11 mouse cellular contexts compared by ENCODE assay signal in the genomic region with DNA sequence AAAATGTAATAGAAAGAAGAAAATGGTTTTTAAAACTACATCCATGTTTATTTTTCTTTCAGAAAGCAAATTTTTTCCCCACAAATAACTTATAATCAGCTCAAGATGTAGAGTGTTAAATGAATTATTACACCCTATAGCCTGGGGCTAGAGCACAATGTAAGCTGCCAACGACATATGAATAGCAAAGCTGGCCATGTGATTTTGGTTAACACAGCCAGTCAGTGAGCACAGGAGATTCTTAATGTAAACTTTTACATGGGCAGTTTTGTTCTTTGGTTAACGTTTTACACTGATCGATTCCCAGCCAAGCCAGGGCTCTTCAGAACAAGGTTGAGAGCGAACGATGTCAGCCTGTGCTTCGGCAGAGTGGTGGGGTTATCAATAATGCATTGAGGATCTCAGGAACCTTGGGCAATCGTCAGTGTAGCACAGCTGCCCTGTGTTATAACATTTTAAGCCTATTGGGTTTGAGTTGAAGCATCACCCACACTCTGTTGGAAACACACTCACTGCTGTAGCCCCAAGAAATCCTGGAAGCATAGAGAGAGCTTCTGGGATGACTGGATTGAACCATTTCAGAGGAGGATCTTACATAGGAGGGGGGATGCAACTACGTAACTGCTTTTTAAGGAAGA.
DNase-seq lines count a peak whose midpoint lies in the region; ATAC-seq and TF ChIP-seq lines count a peak whose summit lies in the region.
"Had no signal": no experiment of that assay in that cellular context is flagged by ENCODE, and none has a peak within 500 bp of the region (broad histone marks: within the 10 kb centered on the region; RNA-seq: fewer than 3 reads in every experiment).

No protein-coding gene starts in this region.

- H3K9ac ChIP-seq in liver, embryonic 12.5 days = no peak overlapping the region
- peak overlapping the region; percentile 49 for H3K9ac ChIP-seq in neural tube, embryonic 13.5 days

- H3K27me3 ChIP-seq in hindbrain, embryonic 10.5 days (ENCODE audit: insufficient read depth, poor library complexity, severe bottlenecking) = no peaks in the 10 kb centered on the region
- no peaks in the 10 kb centered on the region for H3K27me3 ChIP-seq in liver, embryonic 12.5 days (replicated peaks)
- no peaks in the 10 kb centered on the region for H3K27me3 ChIP-seq in neural tube, embryonic 13.5 days

- 37% methylated on average over 8 of the region's 8 CpGs for WGBS in hindbrain, embryonic 10.5 days
- 54% methylated on average over 8 of the region's 8 CpGs for WGBS in liver, embryonic 12.5 days (ENCODE audit: insufficient replicate concordance)
- WGBS in neural tube, embryonic 13.5 days = 15% methylated on average over 8 of the region's 8 CpGs

- DNase-seq in layer of hippocampus, adult 2 months (ENCODE audit: low spot score in 2 of 2) = no peak
- no peak for DNase-seq in layer of hippocampus, adult 11-12 months (ENCODE audit: low spot score)
- DNase-seq in hindbrain, embryonic 10.5 days (ENCODE audit: low spot score) = peak; percentile 43
- DNase-seq in adrenal gland, adult (ENCODE audit: inconsistent age in 2 of 2, low spot score in 1 of 2) = no peak
- DNase-seq in thymus, postnatal 14 days = no peak
- DNase-seq in Muller cell, postnatal 12 days (ENCODE audit: inconsistent ontology term) = no peak
- DNase-seq: gastrocnemius, postnatal 36 days; layer of hippocampus, postnatal 36 days had no signal

- peak overlapping the region; percentile 91; the same call in 1 of the 2 replicates for H3K27ac ChIP-seq in layer of hippocampus, adult 2 months
- H3K27ac ChIP-seq in hindbrain, embryonic 10.5 days = peak overlapping the region; percentile 94
- H3K27ac ChIP-seq in liver, embryonic 12.5 days = no peak overlapping the region
- peak overlapping the region; percentile 92 for H3K27ac ChIP-seq in neural tube, embryonic 13.5 days (replicated peaks)

- peak; percentile 62; the same call in 1 of the 2 replicates for ATAC-seq in liver, embryonic 12.5 days
- ATAC-seq in neural tube, embryonic 13.5 days (ENCODE audit: low read depth) = peak; percentile 66; the same call in 1 of the 2 replicates
- ATAC-seq: inflammation-experienced regulatory T-cells, adult 6 months had no signal

- TF ChIP-seq CTCF in layer of hippocampus, adult 2 months (conservative IDR thresholded peaks at IDR 0.05) = no peak

- H3K4me3 ChIP-seq in layer of hippocampus, adult 2 months = no peak overlapping the region
- peak overlapping the region; percentile 36 for H3K4me3 ChIP-seq in hindbrain, embryonic 10.5 days
- no peak overlapping the region for H3K4me3 ChIP-seq in liver, embryonic 12.5 days
- H3K4me3 ChIP-seq in neural tube, embryonic 13.5 days = 0 out of 2 replicates have a peak overlapping the region, but pooled peaks have one; percentile 14

- peaks cover 88% of the 10 kb centered on the region for H3K4me1 ChIP-seq in hindbrain, embryonic 10.5 days (replicated peaks)
- 0 out of 2 replicates have a peak, but pooled peaks cover 6% of the 10 kb centered on the region for H3K4me1 ChIP-seq in liver, embryonic 12.5 days
- H3K4me1 ChIP-seq in neural tube, embryonic 13.5 days (replicated peaks) = peaks cover 67% of the 10 kb centered on the region

- no peaks in the 10 kb centered on the region for H3K9me3 ChIP-seq in hindbrain, embryonic 10.5 days
- H3K9me3 ChIP-seq in liver, embryonic 12.5 days (replicated peaks) = no peaks in the 10 kb centered on the region
- H3K9me3 ChIP-seq in neural tube, embryonic 13.5 days = no peaks in the 10 kb centered on the region

- no peak overlapping the region for H3K4me2 ChIP-seq in liver, embryonic 12.5 days
- H3K4me2 ChIP-seq in neural tube, embryonic 13.5 days = peak overlapping the region; percentile 48

- H3K36me3 ChIP-seq in hindbrain, embryonic 10.5 days = no peaks in the 10 kb centered on the region
- H3K36me3 ChIP-seq in liver, embryonic 12.5 days = no peaks in the 10 kb centered on the region
- no peaks in the 10 kb centered on the region for H3K36me3 ChIP-seq in neural tube, embryonic 13.5 days

Comparison
In these comparisons a context has a peak if more than half of its experiments do, and no peak if none do; other contexts are left out.
1. H3K4me3 ChIP-seq: peak in hindbrain, embryonic 10.5 days (single experiment) and neural tube, embryonic 13.5 days (single experiment); none in layer of hippocampus, adult 2 months (single experiment) and liver, embryonic 12.5 days (single experiment).